Mouse (Mus musculus): ENCODE data around the gene Ccl12. TPM values are rescaled to one million over a fixed set of nuclear protein-coding genes. Genes with fewer than 3 reads are reported as not detected.

The Ccl12 gene
- polyA plus RNA-seq (2012; rRNA removed) = 9.7 and 15.1 TPM in 2 replicates

GRCm38 (mm10) chr11:82101529-82101928, at the start of gene Ccl12:
Ccl12 (plus strand) TSS chr11:82101845.

GRCm38 (mm10) chr11:82057646-82058045, 44.0 kb upstream of the Ccl12 start, which contains the start of gene Ccl11:
Ccl11 (plus strand) TSS chr11:82057823.

GRCm38 (mm10) chr11:82114885-82115284, 13.2 kb downstream of the Ccl12 start, which contains the start of gene Ccl8:
Ccl8 (plus strand) TSS chr11:82115185.

Other genes with a start within 250 kb of the Ccl12 start
- 0.02 and 0.06 TPM in 2 replicates for gene 5530401A14Rik, start 241.2 kb upstream of the Ccl12 start, polyA plus RNA-seq (2012; rRNA removed)
- gene Asic2, start 133.4 kb upstream of the Ccl12 start, polyA plus RNA-seq (2012; rRNA removed) = 12.1 and 12.9 TPM in 2 replicates
- 6.3 and 12.7 TPM in 2 replicates for gene Ccl2, start 66.3 kb upstream of the Ccl12 start, polyA plus RNA-seq (2012; rRNA removed)
- not detected in 2 replicates for gene Gm17268, start 63.3 kb upstream of the Ccl12 start, polyA plus RNA-seq (2012; rRNA removed)
- 1.9 and 2.5 TPM in 2 replicates for gene Ccl7, start 56.1 kb upstream of the Ccl12 start, polyA plus RNA-seq (2012; rRNA removed)
- 0.54 and 3.5 TPM in 2 replicates for gene Ccl11, start 44.0 kb upstream of the Ccl12 start, polyA plus RNA-seq (2012; rRNA removed)
- 0.18 and 0.22 TPM in 2 replicates for gene Ccl8, start 13.3 kb downstream of the Ccl12 start, polyA plus RNA-seq (2012; rRNA removed)
- 0.36 TPM in 1 of 2 replicates, not detected in the other for gene Ccl1, start 203.8 kb downstream of the Ccl12 start, polyA plus RNA-seq (2012; rRNA removed)